Mouse (Mus musculus) neural tube, embryonic 10.5 days (tissue): Measurements from ENCODE around the gene Sumf1.

Experiments
- DNase-seq: peaks from one replicate; pipeline ENCODE4 v3.0.0-alpha.2; 2017; ENCODE audit warnings: low spot score; ENCODE audit errors: extremely low spot score

The Sumf1 gene

GRCm38 (mm10) chr6:108184847-108185684 is at the start of gene Sumf1:
Sumf1 (minus strand) TSS chr6:108185582.
- peak; percentile 93 for DNase-seq

GRCm38 (mm10) chr6:108234536-108234935 is 49.2 kb upstream of the Sumf1 start:
- DNase-seq, result no peak

- DNase-seq, result no peak
Observed at GRCm38 (mm10) chr6:108233070-108233469, 47.7 kb upstream of the Sumf1 start.

GRCm38 (mm10) chr6:108231892-108232710 is 46.7 kb upstream of the Sumf1 start:
- no peak for DNase-seq

GRCm38 (mm10) chr6:108230608-108231007 is 45.2 kb upstream of the Sumf1 start:
- no peak for DNase-seq

GRCm38 (mm10) chr6:108228601-108229000 is 43.2 kb upstream of the Sumf1 start:
- no peak for DNase-seq

GRCm38 (mm10) chr6:108228048-108228447 is 42.7 kb upstream of the Sumf1 start:
- no peak for DNase-seq

- no peak for DNase-seq
Observed at GRCm38 (mm10) chr6:108227461-108227860, 42.1 kb upstream of the Sumf1 start.

- no peak for DNase-seq
Observed at GRCm38 (mm10) chr6:108226230-108226629, 40.8 kb upstream of the Sumf1 start.

GRCm38 (mm10) chr6:108225027-108225426 is 39.6 kb upstream of the Sumf1 start:
- DNase-seq, result no peak

GRCm38 (mm10) chr6:108224361-108224760 is 39.0 kb upstream of the Sumf1 start:
- no peak for DNase-seq

GRCm38 (mm10) chr6:108222875-108223274 is 37.5 kb upstream of the Sumf1 start:
- no peak for DNase-seq

- no peak for DNase-seq
Observed at GRCm38 (mm10) chr6:108222435-108222834, 37.1 kb upstream of the Sumf1 start.

GRCm38 (mm10) chr6:108217987-108218386 is 32.6 kb upstream of the Sumf1 start:
- DNase-seq, result no peak

- DNase-seq, result no peak
Observed at GRCm38 (mm10) chr6:108216832-108217231, 31.4 kb upstream of the Sumf1 start.

- no peak for DNase-seq
Observed at GRCm38 (mm10) chr6:108216091-108216490, 30.7 kb upstream of the Sumf1 start.

GRCm38 (mm10) chr6:108214294-108214925 is 29.0 kb upstream of the Sumf1 start:
- no peak for DNase-seq

GRCm38 (mm10) chr6:108213481-108214293 is 28.3 kb upstream of the Sumf1 start:
- DNase-seq, result peak; percentile 47

GRCm38 (mm10) chr6:108212881-108213295 is 27.5 kb upstream of the Sumf1 start, which contains the start of gene Itpr1:
Itpr1 (plus strand) TSS chr6:108213096.
- peak; percentile 97 for DNase-seq

- no peak for DNase-seq
Observed at GRCm38 (mm10) chr6:108211896-108212880, 26.8 kb upstream of the Sumf1 start.
